Mouse (Mus musculus): ENCODE measurements around the gene Agpat1.

The Agpat1 gene

DNA sequence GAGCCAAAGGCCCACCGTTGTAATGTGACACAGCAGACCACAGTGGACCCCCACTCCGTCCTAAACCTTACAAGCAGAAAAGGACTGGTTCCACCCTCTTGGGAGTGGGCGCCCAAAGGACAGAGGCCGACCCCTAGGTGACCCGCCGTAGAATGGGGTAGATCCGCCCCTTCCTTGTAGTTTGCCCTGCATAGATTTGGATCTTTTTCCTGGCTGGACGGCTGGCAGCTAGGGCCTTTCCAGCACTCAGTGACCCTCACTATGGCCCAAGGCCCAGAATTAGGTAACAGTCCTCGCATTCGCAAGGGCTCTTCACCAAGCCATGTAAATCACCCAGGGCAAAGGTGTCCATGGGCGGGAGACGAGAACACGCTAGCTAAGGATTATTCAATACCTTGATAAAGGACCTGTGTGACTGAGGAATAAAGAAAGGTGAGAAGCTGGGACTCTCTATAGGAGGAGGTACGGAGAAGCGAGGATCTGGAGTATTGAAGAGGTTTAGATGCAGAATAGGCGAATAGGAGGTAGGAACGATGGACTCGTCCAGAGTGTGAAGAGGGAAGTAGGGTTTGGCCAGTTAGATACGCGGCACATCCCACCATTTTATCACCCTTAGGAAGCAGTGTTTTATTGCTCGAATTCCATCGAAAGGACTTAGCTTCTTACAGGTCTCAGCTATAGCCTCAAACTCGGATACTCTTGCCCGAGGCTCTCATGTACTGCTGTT is 612 bp downstream of the Agpat1 start:
- DNase-seq (ENCODE audit: low read depth, low spot score) = no peak

DNA sequence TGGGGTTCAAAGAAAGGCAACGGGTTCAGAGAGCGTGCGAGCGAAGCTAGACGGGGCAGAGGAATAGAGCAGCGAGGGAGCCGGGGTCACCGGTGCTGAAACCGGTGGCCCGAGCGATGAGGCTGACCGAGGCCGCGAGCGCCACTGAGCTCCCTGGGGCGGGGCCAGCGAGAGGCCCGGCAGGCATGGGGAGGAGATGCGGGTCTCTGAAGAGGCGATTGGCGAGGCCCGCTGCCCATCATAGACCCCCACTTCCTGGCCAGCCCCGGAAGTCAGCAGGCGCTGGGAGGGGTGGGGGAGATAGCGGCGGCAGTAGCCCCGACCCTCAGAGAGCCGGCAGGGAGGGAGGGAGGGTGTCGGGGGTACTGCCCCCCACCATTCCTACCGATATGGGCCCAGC is 1.5 kb downstream of the Agpat1 start:
- peak; percentile 67 for DNase-seq (ENCODE audit: low read depth, low spot score)

DNA sequence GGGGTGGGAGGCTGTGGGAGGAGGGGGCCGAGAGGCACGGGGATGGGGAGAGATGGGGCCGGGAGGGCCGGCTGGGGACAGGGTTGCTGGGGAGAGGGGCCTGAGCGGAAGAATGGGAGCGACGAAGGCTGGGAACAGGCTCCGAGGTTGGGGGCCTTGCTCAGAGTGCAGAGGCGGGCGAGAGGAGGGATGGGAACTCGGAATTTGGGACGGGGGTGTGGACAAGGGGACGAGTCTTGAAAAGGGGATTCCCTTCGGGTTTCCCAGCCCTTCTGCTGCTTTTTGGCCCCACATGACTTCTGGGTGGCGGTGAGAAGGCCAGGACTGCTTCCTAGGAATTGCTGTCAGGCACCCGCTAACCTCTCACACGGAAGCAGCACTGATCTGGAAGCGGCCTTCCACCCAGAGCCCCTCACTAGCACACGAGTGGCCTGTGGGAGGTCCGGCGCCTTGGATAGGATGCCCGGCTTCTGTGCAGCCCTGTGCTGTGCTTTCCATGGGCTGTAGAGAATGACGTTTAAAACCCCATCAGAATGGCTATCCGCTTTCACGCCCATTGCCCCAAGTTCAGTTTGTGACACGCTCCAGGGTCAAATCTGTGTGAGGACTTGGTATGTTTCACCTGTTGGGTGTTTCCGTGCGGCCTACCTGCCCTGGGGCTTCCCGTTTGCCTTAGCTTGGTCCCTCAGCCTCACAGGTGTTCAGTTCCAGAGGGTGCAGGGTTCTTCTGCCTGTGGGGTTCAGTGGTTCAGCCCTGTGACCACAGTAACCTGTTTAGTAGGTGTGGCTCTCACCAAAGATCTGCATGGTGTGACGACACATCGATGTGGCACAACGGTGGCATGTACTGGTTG is 2.4 kb downstream of the Agpat1 start:
- DNase-seq (ENCODE audit: low read depth, low spot score) = no peak

DNA sequence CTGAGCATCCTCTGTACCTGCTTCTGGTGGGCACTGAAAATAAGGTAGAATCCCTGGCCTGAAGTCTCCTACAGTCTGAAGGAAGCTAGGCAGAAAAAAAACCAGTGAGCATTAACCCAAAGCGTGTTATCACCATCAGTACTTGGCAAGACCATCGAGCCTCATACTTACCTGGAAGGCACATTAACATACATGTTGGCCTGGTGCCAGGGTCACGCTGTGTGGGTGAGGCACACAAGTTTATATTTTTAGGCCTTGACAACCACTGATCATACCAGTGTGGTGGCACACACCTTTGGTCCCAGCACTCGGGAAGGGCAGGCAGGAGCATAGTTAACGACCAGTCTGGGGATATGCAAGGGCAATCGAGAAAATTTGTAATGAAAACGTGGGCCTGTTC is 3.9 kb downstream of the Agpat1 start:
- no peak for DNase-seq (ENCODE audit: low read depth, low spot score)

DNA sequence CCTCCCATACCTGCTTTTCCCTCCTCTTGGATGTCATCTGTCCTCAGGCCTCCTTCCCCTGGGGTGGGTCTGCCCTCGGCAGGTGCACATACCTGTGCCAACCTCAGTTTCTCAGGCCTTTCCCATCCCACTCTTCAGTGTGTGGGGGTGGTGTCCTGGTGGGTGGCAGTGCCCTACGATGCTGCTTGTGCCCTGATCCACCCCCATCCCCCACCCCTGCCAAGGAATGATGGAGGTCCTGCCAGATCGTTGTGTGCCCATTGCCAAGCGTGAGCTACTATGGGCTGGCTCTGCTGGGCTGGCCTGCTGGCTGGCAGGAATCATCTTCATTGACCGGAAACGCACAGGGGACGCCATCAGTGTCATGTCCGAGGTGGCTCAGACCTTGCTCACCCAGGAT is 7.0 kb downstream of the Agpat1 start:
- DNase-seq (ENCODE audit: low read depth, low spot score) = no peak

DNA sequence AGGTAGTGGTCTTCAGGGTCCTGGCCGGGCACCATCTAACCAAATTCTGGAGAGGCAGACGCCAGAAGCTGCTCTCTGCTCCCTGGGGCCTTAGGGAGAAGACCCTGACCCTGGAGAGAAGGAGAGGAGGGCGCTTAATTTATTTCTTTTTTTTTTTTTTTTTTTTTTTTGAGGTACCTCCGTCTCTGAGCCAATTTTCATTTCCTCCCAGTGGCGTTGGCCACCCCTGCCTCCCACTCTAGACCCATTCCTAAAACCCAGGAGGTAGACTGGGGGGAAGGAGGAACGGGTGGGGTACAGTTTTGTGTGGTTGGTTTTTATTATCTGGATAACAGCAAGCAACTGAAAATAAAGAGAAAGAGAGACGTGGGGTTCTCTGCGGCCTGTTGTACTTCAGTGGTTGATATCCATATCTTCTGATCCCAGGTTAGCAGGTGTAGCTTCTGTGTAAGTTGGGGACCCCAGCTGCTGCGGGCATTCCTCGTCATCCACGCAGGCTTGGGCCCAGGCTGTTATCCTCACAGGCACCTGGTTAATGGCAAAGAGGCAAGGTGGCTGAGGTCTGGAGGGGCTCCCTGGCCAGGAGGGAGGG is 9.1 kb downstream of the Agpat1 start:
- DNase-seq (ENCODE audit: low read depth, low spot score) = no peak

DNA sequence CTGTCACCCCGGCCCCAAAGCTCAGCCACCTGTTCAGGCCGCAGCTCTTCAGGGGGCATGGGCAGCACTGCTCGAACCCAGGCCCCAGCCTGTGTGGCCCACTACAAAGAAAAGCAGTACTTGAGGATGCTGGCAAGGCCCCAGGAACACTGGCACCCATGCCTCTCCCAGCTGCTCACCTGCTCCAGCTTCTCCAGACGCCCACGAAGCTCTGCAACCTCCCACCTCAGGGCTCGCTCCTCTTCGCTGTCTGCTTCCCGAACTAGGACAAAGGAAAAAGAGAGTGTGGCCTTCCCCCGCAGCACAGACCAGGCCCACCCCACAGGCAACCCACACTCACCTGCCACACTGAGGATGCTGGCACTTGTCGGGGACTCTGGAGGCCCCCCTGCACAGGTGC is 9.8 kb downstream of the Agpat1 start:
- no peak for DNase-seq (ENCODE audit: low read depth, low spot score)

DNA sequence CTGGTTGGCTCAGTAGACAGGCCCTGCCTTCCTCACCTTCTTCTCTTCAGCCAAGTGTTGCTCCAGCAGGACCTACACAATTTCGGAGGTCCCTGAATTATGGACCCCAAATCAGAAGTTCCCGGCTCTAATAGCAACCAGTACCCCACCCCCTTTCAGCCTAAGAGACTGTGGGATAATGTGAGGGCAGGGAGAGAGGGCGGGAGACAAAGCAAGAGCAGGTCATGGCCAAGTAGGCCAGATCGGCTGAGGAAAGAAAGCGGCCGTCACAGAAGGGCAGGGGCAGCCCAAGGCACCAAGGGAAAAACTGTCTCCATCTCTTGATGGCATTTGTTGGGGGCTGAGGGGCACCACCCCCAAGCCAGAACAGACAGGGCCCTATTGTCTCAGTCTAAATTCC is 11.8 kb downstream of the Agpat1 start, which contains the start of gene Egfl8:
Gene Egfl8, minus strand, starts transcription at position 101 of the 400 bp plus-strand sequence.
- DNase-seq (ENCODE audit: low read depth, low spot score) = no peak

DNA sequence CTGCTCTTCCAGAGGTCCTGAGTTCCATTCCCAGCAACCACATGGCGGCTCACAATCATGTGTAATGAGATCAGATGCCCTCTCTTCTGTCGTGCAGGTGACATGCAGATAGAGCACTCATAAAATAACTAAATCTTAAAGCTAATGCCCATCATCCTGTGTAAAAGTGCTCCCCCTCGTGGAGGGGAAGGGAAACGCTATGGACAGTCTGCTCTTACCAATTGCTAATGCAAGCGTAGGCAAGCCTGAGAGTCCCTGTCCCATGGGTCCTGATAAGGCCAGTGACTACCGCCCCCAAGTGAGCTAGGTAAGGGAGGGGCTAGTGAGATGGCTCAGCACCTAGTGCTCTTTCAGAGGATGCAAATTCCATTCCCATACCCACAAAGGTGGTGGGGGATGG is 14.9 kb downstream of the Agpat1 start:
- peak; percentile 65 for DNase-seq (ENCODE audit: low read depth, low spot score)

DNA sequence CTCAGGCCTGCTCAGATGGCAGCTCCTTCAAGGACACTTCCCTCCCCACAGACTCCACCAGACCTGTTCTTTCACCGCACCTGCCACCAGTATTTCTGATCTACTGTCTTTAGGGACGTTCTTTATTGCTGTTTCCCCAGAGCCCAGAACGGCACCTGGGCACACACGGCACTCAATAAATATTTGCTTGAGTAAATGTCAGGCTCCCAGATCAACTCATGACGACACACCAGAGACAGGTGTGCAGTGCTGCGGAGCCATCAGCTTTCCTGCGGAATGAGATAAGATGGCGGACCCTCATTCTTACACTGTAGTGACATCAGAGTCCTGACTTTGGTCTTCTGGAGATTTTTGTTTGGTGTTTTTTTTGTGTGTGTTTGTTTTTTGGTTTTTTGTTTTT is 16.9 kb downstream of the Agpat1 start:
- DNase-seq (ENCODE audit: low read depth, low spot score) = no peak

DNA sequence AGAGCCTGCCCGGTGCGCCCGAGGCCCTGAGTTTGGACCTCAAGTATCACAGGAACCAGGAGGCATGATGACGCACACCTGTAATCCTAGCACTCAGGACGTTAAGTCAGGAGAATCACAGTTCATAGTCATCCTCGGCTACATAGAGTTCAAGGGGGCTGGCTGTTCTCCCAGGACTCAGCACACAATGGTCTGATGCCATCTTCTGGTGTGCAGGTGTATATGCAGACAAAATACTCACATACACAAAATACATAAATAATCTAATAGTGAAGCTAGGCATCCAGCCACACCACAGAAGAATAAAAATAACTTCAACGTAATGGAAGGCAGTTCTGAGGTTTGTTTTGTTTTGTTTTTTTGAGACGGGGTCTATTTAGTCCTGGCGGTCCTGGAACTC is 19.1 kb downstream of the Agpat1 start:
- no peak for DNase-seq (ENCODE audit: low read depth, low spot score)

DNA sequence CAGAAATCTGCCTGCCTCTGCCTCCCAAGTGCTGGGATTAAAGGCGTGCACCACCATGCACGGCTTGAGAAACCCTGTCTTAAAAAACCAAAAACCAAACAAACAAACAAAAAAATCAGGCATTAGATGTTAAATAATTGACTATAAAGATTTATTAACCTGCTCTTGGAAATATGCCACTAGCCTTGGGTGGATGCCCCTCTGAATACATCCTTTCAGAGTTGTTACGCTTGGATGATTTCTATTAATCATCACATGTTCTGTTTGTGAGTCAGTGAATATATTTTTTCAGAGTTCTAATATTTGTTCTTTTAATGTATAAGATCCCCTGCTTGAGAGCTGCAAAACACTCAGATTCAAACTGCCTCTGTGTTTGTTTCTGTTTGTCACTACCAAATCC is 20.9 kb downstream of the Agpat1 start:
- no peak for DNase-seq (ENCODE audit: low read depth, low spot score)

DNA sequence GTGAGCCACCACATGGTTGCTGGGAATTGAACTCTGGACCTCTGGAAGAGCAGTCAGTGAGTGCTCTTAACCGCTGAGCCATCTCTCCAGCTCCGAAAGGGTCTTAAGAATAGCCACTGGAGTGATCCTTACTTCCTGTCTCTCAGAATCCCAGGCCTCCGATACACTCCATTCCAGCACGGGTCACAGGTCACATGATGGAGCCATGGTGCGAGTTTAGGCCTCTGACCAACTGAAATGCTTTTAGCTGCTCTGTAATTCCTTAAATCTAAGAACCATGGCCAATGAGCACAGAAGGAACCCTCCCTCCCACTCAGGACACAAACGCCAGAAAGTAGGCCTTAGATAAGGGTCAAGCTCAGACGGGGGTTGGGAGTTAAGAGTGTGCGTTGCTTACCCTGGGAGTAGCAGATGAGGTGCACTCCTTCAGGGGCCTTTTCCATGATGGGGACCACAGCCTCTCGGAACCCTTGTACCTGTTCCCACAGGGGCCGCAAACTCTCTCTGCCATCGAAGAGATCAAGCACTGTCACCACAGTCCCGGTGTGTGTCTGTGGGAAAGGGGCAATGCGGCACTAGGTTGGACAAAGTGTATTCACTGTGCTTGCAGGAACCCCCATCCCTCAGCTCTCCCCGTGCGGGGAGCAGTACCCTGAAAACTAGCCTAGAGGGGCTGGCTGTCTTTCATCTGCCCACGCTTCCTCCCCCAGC is 22.2 kb downstream of the Agpat1 start:
- no peak for DNase-seq (ENCODE audit: low read depth, low spot score)

DNA sequence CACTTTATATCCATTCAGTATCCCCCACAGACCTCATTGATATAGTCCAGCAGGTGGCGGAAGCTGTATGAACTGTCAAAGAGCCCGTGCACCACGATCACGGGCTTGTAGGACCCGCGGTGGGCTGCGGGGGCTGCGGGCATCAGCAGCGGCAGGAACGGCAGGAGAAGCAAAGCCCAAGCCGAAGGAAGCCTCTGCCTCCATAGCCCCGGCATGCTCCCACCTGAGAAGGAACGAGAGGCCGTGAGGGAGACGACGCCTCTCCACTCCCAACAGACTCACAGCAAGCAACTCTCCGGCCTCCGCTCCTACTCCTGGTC is 22.7 kb downstream of the Agpat1 start:
- no peak for DNase-seq (ENCODE audit: low read depth, low spot score)

DNA sequence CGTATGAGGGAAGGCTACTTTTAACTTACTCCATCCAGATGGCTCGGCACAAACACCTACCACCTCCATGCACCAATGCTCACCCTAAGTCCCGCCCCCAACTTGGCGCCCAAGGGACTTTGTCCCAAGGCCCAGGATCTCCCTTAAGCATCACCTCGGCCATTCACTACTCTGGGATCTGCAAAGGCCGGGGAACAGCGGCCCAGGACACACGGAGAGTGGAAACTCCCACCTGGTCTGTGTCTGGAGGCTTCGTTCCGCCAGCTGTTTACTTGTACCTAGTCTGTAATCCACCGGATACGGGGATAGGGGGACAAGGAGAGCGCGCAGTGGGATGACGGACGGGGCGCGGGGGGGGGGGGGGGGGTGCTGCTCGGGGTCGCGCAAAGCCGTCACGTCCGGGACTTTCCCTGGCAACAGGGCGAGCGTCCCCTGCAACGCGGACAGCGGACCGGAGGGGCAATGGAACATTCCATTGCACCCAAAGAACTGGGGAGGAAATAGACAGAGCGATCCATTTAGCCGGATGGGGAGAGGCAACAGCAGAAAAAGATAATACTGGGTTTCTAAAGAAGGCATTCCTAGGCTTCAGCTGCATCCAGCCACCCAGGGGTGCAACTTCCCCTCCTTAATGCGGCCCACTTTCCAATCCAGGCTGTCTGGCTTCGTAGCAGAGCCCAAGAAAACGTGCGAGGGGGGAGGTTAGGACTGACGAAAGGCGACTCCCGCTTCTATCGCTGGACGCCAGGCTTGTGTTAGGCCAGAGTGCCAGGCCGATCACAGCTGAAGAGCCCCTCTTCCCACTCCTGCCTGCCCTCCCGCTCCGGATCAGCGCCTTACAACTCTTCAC is 23.3 kb downstream of the Agpat1 start:
- no peak for DNase-seq (ENCODE audit: low read depth, low spot score)

DNA sequence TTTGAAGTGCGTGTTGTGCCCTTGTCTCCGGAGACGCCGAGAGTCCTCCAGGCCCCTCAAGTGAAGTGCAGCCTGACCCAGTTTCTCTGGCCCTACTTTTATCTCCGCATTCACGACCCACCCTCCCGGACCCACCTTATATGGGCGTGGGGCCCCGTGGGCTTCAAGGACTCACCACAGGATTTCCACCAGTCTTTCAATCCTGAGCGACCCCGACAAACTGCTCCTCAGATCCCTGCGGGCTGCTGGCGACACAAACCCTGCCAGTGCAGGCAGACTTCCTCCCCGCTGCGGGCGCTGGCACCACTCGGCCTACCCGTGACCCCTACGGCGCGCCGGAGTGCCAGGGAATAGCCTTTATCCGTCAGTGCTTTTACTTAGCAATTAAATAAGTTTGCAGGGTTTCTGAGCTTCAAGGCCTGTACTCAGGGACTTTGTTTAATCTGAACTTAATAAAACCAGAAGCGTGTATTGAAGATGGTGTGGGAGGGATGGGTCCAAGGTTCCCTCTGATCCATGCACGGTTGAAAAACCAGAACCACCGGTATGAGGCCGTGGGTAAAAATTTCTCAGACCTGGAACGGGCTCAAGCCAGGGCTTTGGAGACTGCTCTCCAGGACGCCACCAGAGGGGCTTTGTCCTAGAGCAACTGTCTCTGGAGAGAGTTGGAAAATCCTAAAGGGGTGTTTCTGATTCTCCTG is 24.0 kb downstream of the Agpat1 start, which contains the start of gene Ppt2:
Gene Ppt2, minus strand, starts transcription at position 568 of the 701 bp plus-strand sequence.
- DNase-seq (ENCODE audit: low read depth, low spot score) = no peak

DNA sequence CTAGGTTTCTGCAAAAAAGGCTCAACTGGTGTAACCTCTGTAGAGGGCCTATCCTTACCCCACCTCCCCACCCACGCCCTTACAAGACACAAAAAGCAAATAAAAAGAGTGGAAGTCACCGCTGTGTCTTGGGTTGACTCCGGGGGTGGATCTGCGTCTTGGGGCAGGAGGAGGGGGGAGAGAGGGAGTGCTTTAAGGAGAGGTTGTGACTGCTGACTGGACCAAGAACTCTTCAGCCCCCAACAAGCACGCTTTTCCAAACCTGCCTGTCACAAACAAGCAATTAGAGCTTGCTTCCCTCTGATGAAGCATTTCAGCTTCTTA is 24.5 kb downstream of the Agpat1 start:
- DNase-seq (ENCODE audit: low read depth, low spot score) = no peak

DNA sequence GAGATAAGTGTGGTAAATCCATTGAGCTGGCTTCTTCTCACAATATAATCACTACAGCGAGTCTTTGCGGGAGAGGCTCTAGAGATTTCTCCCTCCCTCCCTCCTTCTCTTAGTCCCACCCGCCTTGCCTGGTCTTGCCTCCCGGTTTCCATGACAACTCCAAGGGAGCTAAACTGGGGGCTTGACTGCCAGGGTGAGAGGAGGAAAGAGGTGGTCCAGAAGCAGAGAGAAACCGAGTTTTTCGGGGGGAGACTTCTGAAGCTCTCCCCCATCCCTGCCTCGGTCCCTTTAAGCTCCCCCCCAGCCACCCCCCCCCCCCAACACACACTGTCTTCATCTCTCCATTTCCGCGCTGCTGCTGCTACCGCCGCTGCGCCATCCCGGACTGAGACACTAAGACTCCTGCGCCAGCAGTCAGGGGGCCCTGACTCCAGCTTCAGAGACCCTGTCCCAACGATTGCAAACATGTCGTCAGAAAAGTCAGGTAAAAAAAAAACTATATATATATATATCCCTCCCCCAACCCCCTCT is 25.2 kb downstream of the Agpat1 start, which contains the start of gene Prrt1:
Gene Prrt1, plus strand, starts transcription at position 313 of the 531 bp plus-strand sequence.
- no peak for DNase-seq (ENCODE audit: low read depth, low spot score)

DNA sequence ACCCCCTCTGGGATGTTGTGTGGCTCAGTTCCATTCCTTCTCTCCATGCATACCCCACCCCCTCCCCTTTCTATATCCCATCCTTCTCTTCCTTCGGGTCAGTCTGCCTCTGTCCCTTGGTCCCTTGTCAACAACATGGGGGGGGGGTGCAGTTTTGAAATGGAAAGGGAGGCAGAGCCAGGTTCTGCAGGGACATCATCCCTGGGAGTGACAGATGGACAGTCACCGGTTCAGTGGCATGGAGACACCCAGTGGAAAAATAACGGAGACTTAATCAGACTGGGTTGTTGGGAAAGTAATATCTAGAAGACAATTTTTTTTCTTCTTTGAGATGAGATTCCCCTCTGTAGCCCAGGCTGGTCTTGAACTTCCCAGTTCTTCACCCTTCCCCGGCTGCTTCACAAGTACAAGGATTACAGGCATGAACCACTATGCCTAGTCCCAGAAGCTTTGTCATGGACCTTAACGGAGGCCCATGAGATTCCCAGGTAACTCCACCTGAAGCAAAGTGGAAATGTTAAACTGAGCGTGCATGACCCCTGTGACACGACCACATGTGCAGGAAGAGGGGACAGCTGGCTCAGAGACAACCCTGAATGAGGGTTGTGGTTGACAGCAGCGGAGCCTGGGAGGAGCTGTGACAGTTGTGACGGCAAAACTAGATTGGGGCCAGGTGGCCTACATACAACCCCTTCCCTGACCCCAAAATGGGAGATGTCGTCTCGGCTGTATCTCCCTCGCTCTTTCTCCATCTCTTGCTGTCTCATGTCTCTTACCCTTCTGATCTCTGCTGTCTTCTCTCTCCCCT is 25.9 kb downstream of the Agpat1 start:
- DNase-seq (ENCODE audit: low read depth, low spot score) = no peak
